Mouse (Mus musculus): ENCODE results near the gene Kitl. TPM values are rescaled to one million over a fixed set of nuclear protein-coding genes. Genes with fewer than 3 reads are reported as not detected.

Gene Kitl
- total RNA-seq, 2 experiments from 2014 or later: 96.3 to 105 TPM

- DNase-seq: no peak
Observed at GRCm38 (mm10) chr10:100124452-100124851, 109.0 kb downstream of the Kitl start.

- no peak for DNase-seq
Observed at GRCm38 (mm10) chr10:100127837-100128743, 112.7 kb downstream of the Kitl start.

GRCm38 (mm10) chr10:100131657-100132056, 116.2 kb downstream of the Kitl start:
- DNase-seq: no peak

GRCm38 (mm10) chr10:100132304-100132703, 116.9 kb downstream of the Kitl start:
- no peak for DNase-seq

- no peak for DNase-seq
Observed at GRCm38 (mm10) chr10:100138552-100138951, 123.1 kb downstream of the Kitl start.

- no peak for DNase-seq
Observed at GRCm38 (mm10) chr10:100148123-100148522, 132.7 kb downstream of the Kitl start.

Small RNAs within 50 kb of the gene (microRNA-seq; reads per million reads assigned to microRNA genes)
- 0 reads per million in 2 experiments for gene Gm22918
- gene Gm25287: 0 reads per million in 2 experiments
